Mouse (Mus musculus) monocyte, adult 5-6 weeks (primary cell): ENCODE measurements around the gene Gm26620. TPM values are rescaled to one million over a fixed set of nuclear protein-coding genes. Genes with fewer than 3 reads are reported as not detected.

Experiments used
- ATAC-seq: fragments of 153-309, 156-312 bp; replicated peaks from 2 replicates; pipeline ENCODE4 v1.8.0; 2017; ENCODE audit warnings: mild to moderate bottlenecking; ENCODE audit not compliant: low TSS enrichment, insufficient number of reproducible peaks, severe bottlenecking, poor library complexity, low FRiP score
- total RNA-seq: library from RNA; stranded (forward); fragments of 200-1000, 200-491, 200-594 nt; gene quantifications from 3 replicates; pipeline ENCODE4 v1.2.3, GENCODE M21; 2017

The Gm26620 gene
- total RNA-seq, 1 experiment from 2014 or later, result not detected

DNA sequence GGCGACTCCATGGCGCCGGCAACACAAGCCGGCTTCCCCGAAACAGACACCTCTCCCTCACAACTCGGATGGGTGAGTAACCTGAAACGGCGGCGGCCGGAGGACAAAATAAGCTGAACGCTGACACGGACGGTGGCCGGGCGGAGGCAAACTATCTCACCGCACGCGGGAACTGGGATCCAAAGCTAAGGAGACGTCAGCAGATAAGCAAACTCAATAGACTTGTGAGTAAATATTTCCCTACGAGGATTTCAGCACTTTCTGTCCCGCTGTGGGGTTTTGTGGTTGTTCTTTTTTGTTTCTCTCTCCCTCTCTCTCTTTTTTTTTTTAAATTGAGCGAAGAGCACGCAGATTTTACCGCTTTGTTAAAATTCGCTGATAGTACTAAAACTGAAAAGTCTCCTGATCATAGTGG is 17.2 kb upstream of the Gm26620 start, which contains the start of gene Atf6:
Gene Atf6, minus strand, starts transcription at position 81 of the 415 bp plus-strand sequence.
- peak; percentile 91 for ATAC-seq

DNA sequence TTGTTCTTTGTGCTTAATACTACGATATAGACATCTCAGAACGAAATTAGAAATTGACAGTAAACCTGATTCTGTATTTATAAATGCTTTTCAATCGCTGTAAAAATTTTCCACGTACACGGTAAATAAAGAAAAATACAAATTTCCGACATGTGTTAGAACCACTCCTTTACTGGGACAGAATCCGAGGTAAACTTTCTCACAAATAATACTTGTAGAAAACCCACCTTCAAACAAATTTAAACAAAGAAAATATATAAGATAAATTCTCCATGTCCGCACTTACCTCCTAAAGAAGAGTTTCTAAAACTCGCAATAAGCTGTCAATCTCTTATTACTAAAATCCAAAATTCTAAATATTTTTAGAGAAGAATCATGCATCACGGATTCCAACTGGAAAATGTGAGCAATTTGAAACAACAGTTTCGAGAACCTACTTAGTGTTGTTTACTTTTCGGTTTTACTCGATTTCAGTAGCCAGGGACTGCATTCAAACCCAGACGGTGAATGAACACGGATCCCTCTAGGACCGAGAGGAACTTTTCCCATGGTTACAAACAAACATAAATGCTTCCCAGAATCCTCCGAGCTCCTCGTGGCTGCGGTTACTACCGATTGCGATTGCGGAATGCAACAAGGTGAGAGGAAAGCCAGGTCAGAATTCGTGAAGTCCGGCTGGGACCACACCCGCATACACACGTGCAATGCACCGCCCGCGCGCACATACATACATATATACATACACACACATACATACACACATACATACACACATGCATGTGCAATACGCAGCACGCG is 16.6 kb upstream of the Gm26620 start:
- peak; percentile 48 for ATAC-seq

GRCm38 (mm10) chr1:170868905-170869283 is 16.0 kb upstream of the Gm26620 start:
- ATAC-seq, result no peak

DNA sequence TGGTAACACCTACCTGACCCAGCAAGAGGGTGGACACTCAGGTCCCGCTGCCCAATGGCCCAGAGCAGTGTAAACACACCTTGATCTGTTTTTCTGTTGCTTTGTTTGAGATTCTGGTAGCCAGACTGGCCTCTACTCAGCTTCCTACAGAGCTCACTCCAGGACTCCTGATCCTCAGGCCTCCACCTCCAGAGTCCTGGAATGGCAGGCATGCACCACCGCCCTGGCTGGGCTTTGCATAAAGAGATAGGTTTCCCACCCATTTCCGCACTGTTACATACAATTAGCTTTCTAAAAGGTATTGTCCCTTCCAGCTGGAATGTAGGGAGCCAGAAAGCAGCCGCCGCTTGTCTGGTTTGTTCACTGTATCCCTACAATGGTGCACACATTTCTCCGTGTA is 13.5 kb upstream of the Gm26620 start:
- ATAC-seq, result no peak

DNA sequence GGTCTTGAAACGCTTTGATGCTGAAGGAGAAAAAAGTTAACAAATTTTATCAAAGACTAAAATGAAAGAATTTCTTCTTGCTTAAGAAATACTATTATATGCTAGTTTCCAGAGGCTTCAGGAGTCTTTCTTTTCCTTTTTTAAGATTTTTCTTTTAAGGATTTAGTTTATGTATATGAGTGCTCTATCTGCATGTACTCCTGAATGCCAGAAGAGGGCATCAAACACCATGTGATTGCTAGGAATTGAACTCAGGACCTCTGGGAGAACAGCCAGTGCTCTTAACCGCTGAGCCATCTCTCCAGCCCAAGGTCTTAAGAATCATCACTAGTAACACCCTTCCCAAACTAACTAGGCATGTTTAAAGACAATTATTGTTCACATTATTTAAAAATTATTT is 12.9 kb upstream of the Gm26620 start:
- ATAC-seq, result no peak

DNA sequence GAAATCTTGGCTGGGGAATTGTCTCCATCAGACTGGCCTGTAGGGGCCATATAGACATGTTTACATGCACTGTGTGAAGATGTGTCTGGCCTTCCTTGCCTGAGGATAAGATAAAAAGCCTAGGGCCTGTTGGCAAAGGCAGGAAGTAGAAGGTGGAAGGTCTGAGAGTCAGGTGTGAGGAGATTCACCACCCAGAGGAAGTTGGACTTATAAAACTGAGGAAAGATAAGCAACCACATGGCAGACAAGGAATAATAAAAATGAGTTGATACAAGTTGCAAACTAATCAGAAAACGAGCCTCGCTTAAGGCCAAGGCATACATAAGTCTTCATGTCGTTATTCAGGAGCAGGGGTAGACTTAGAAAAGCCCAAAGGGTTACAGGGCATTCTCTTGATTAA is 9.2 kb upstream of the Gm26620 start:
- no peak for ATAC-seq

DNA sequence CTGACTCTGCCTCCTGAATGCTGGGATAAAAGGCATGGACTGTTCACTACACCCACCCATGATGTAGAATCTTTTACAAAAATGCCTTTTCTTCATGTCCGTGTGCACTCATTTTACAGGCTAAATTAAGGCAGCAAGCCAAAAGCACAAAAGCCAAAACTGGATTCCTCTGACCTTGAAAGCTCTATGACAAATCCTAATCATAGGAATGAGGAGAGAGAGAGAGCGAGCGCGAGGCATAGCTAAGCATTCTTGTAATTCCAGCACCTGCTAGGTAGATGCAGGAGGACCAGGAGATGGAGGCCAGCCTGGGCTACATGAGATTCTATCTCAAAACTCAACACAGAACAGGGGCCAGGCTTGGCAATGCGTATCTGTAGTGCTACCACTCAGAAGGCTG is 8.0 kb upstream of the Gm26620 start:
- no peak for ATAC-seq

- no peak for ATAC-seq
Measured at GRCm38 (mm10) chr1:170882915-170883485, 1.9 kb upstream of the Gm26620 start.

GRCm38 (mm10) chr1:170884390-170884789 is 475 bp upstream of the Gm26620 start:
- ATAC-seq, result no peak

GRCm38 (mm10) chr1:170886044-170886458 is 1.2 kb downstream of the Gm26620 start:
- no peak for ATAC-seq

- no peak for ATAC-seq
Measured at GRCm38 (mm10) chr1:170889310-170889709, 4.4 kb downstream of the Gm26620 start.

GRCm38 (mm10) chr1:170891646-170892045 is 6.8 kb downstream of the Gm26620 start:
- ATAC-seq, result no peak

DNA sequence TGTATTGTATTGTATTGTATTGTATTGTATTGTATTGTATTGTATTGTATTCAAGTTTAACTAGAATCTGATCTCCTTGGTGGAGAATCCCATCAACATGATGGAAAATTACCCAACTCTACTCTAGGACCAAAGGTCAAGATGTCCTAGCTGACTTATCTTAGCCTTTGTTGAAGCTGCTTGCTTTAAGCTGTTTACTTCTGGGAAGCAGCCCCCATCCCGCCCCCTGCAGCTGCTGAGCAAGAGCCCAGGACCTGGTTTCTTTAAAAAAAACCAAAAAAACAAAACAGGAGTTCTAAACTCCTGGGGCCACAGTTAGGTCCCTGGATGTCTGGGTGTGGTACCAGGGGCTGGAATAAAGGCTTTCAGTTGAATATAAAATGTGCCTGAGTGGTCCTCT is 7.4 kb downstream of the Gm26620 start:
- ATAC-seq, result no peak

DNA sequence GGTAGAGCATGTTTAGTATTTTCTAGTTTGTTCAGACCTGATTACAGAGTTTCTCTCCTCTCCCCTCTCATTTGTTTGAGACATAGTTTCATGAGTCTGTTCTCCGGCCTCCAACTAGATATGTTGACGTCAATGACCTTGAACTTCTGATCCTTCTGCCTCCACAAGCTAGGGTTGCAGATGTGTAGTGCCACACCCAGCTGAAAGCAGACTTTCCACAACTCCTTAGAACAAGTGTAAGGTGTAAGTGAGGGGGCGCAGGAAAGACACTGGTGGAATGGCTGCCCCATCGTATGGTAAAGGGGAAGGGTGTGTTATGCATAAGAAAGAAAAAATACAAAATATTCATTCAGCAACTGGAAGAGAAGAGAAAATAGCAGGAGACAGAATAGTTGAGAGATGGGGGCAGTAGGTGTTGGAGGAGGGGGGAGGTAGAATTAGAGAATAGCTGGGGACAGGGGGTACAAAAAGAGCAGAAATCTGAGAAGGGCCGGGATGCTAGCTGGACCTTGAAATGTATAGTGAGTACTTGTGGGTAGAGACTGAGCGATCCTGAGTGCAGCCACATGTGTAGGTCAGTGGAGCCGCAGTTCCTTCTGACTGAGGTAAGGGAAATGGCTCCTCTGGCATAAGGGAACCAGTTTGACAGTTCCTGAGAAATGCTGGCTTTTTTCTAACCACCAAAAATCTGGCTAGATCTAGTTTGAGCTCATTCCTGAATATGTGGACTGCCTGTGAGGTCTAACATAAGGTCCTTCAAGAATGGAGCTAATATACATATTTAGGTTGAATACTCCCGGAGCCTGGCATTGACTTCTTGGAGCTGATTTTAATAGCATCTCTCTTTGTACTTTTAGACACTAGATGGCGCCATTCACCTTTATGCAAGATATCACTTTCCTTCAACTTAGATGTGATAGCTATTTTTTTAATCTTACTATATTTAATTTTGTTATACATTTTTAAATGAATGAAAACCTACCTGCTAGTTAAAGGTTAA is 10.0 kb downstream of the Gm26620 start:
- no peak for ATAC-seq

DNA sequence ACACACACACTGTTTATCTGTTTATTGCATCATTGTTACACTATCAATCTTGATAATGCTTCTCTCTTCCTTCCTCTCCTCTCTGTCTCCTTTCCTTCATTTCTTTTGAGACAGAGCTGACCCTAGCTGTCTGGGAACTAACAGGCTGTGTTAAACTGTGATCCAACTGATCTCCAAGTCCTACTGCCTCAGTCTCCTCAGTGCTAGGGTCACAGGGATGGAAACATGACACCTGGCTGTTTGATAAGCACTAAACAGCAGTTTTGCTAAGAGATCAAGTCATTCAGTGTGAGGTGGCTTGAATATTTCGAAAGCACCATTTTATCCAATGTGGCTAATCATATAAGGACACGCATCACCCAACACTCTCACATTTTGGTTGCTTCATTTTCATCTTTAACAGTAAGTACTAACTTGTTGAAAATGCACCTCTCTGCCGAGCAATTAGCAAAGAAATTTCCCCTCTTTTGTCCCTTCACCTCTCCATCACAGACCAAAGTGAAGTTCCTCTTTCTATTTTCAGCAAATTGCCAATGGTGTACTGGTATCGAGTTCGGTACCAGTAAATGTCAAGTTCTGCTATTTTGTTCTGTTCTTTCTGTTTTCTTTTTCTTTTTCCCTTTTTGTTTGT is 11.9 kb downstream of the Gm26620 start:
- peak; percentile 45 for ATAC-seq

GRCm38 (mm10) chr1:170898413-170899075 is 13.7 kb downstream of the Gm26620 start:
- peak; percentile 72 for ATAC-seq

GRCm38 (mm10) chr1:170900799-170901467 is 16.1 kb downstream of the Gm26620 start:
- ATAC-seq, result no peak
